Mouse (Mus musculus) spleen, adult 18-20 months (tissue): ENCODE data around the gene Oser1.
"Not testable (repeated sequence)": the region's sequence is repeated elsewhere in the genome, so short reads cannot be mapped to it uniquely, and the experiment has no call there.

Experiments
- DNase-seq, 2 experiments: peaks; one replicate each; pipeline ENCODE4 v3.0.0; 2022; ENCODE audit warnings: mixed read lengths in 2 of 2

Oser1 gene

DNA sequence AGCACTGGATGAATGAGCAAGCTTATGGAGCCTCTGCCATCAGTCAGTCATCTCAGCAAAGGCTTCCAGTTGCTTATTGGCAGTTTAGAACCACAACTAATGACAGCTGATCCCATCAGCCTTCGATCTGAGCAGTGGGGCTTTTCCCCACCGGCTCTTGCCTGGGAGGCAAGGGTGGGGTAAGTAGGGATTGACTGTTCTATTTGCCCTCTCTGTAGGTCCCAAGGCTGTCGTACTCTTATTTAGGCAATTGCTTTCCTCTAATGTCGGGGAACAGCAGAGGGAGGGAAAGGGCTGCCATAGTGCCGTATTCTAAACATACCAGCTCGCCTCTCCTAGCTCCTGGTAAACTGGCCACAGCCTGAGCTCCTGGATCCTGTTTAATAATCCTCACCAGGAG, at the start of gene Oser1:
Oser1 (minus strand) TSS at position 101 of the 400 bp plus-strand sequence.
- no peak for DNase-seq

DNA sequence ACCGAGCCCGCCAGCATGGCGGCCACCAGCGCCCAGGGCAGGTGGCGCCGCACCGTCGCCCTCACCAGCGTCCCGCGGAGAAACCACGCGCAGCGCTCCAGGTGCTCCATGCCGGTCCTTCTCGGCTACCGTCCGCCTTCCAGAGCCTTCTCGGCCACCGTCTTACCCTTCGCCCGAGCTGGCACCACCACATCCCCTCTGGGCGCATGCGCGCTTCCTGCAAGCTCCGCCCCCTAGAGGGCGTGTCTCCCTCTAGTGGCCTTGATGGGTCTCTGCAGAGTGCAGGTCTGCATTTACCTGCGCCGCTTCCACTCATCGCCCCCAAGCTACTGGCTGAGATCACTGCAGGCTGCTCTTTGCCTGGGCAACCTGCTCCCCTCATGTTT, 48.0 kb upstream of the Oser1 start, which contains the start of gene Fitm2:
Fitm2 (minus strand) TSS at position 164 of the 386 bp plus-strand sequence.
- peak; percentile 89 to 94 for DNase-seq

DNA sequence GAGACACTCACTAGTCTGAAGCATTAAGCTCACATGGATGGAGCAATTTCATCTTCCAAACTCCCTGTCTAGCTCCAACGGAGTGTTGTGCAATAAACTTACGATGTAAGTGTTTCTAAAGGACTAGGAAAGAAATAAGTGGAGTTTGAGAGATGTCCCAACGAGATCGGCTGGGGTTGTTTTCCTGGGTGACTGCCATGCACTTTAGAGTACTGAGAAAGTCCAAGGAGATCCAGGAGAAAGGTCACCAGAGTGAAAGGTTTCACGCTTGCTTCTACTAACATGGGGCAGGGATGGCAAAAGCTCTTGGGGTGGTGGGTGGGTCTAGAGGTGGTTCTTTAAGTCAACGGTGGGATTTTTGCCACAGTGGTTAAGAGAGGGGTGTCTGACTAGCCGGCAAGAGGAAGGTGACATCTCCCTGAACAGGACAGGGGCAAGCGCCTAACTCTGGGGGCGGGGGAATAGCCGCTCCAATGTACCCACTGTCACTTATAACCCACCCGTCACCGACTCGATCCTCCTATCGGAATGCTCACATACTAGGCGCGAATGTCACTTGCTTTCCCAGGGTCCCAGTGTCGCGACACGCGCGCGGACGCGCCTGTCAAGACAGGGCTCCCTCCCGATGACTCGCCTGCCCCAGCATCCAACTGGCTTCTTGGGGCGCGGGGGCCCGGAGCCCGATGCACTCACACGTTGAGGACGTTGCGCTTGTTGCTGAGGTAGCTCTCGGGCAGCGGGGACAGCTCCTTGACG, 47.4 kb upstream of the Oser1 start:
- no peak for DNase-seq

DNA sequence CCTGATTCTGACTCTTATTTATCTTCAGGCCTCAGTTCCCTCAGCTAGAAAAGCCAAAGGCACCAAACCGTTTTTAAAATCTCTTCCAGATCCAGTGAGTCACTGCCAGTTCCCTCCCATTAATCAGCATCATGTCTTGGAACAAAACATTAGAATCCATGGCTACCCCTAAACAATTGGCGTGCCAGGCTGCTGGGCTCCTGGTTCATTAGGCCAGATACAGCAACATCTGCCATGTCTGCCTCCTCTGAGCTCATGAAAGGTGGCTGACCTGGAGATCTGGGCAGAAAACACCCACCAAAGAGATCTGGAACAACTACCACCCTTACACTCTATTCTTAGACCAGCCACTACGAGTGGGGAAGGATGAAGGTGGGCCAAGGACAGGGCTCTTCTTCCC, 46.6 kb upstream of the Oser1 start:
- DNase-seq: no peak

DNA sequence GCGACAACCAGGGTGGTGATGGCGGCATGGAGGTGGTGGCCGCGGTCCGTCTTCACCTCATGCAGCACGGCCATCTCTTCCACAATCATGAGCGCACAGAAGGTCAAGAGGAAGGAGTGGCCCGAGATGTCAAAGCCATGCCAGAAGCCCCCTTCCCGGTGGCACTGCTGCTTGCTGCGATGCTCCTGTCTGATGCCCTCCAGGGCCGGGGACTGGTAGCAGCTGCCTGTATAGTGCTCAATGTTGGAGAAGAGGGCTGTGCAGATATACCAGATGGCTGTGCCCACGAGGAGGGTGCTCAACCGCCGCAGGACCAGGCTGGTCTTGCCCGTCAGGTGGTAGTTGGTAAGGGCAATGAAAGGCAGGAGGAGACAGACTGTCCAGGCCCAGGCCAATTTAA, 45.2 kb upstream of the Oser1 start:
- no peak for DNase-seq

DNA sequence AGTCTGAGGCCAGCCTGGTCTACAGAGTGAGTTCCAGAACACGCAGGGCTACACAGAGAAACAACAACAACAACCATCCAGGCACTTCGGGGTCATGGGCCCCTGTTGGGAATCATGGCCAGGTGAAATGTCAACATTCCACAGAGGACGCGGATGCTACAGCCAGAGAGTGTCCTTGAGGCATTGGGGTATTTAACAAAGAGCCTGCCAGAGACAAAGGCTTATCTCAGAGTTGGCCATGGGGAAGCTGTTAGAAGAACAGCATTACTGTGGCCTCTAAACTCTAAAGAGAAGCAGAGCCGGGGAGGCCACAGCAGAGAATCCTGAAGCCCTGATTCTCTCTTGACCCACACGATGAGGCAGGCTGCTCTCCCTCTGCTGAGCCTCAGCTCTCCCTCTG, 44.4 kb upstream of the Oser1 start:
- DNase-seq: no peak

DNA sequence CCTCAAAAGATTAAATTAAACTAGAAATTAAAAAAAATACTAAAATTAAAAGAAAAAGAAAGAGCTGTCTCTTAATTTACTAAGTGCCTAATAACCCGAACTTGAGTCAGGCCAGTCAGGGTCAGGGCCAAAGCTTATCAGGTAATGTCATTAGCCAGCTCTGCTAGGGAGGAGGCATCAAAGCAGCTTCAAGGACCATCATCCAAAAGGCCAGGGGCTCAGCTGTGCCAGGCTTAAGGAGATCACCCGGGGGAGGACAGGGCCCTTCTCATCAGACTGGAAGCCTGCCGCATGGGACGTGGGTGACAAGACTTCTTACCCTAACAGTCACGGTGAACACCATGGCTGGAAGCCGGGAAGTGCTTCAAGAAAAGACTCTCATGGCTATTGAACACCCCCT, 43.1 kb upstream of the Oser1 start:
- DNase-seq: no peak

DNA sequence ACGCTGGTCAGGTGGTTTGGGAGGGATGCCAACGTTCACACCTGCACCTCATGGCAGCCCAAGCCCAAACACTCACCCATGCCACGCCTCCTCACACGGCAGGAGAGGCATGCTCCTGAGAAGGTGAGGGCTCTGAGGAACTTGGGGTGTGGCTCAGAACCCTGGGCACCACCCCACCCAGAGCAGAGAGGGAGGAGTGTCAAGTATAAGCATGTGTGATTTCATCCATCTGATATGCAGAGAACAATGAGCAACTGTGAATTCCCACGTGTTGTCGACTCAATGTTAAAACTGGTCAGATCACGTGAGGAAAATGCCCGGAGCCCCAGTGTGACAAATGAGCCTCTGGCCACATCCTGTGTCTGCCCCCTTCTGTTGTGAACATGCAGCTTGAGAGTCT, 42.3 kb upstream of the Oser1 start:
- no peak for DNase-seq

DNA sequence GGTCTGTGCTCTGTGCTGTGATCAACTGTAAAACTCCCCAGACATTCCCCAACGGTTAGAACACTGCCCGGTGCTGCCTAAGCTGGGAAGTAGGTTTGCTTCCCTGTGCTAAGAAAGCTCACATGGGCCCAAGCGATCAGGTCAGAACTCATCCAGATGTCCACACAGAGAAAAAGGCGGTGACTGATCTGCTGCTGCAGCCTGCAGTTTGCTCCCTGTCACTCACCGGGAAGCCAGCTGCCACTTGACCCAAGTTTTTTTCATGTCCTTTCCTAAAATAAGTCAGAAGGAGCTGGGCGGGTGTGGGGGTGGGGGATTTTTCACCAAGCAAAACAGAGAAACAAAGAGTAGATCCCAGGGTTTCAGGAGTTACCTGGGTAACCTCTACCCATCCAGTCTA, 40.1 kb upstream of the Oser1 start:
- DNase-seq: no peak

DNA sequence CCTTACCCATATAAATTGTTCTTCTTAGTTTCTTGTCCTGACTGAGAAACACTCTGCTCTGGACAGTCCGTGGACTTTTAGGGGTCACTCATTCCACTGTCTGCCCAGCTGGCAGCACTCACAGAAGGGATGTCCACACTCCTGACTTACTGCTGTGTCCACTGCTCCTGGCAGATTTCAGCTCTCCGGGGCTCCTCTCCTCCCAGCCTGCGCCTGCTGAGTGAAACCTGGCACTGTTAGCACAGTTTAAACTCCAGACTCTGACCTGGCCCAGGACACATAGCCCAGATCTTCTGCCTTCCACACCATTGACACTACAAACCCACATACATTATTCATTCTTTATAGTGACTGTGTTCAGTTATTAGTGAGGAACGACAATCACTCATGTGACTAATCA, 39.5 kb upstream of the Oser1 start:
- no peak for DNase-seq

DNA sequence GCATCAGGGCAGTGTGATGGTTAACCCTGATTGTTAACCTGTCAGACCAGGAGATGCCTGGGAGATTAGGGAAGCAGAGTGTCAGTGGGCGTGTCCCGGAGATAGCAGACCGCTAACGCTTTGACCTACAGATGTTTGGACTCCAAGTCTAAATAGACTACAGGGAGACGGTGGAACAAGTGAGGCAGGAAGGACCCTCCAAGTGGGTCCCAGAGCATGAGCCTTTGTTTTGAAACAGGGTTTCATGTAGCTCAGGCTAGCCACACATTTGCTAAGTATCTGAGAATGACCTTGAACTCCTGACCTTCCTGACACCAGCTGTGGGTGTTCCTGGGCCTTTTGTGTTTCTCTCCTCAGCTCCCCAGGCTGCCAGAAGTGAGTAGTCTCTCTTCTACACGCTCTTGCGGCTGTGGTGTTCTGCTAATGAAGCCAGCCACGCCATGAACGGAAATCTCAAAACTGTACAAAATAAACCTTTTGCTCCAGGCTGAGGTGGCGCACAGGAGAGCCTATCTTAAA, 38.8 kb upstream of the Oser1 start:
- DNase-seq: no peak

DNA sequence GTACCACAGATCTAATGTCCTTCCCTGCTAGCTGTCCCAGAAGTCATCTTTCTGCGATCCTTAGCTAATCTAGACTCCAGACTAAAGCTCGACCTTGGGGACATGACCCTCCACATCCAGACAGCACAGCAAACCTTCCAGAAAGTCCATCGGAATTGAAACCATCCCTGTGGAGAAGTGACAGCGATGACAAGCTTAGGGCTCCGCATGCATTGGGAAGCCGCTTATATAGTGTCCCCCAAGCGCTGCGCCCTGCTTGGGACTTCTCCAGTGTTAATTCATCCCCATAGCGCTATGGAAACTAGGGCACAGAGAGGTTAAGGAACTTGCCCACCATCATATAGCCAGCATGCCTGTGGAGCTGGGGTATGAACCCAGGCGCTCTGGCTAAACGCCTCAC, 38.3 kb upstream of the Oser1 start:
- DNase-seq: no peak

DNA sequence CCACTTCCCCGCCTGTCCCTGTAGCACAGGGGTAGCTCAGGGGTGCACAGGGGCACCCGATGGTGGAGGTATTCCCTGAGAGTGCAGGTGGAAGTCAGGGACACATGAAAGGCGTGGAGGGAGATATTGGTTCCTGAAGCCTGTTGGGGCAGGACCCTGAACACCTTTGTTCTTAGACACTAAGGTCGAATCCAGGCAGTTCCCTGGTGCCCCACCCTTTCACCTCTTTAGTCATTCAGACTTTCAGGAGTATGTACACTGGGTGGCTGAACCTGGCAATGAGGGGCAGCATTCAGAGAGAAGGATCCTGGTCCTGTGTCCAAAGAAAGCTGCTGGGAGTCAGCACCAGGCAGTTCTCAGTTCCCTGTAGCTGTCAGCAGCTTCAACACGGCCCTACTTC, 37.9 kb upstream of the Oser1 start:
- no peak for DNase-seq

DNA sequence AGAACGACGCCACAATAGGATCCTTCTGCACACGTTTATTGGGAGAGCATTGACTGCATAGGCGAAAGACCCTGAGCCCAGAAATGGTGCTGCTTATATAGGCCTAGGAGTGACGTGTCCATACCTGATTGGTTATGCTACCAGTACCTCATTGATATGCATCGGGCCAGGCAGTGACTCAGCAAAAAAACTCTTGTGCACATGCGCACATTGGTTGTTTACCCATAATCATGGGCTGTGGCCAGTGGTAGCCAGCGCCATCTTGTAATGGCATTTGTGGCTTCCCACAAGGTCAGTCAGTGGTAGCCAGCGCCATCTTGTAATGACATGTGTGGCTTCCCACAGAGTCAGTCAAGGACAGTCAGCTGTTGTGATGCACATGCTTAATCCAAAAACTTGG, 36.8 kb upstream of the Oser1 start:
- DNase-seq: not testable (repeated sequence)

DNA sequence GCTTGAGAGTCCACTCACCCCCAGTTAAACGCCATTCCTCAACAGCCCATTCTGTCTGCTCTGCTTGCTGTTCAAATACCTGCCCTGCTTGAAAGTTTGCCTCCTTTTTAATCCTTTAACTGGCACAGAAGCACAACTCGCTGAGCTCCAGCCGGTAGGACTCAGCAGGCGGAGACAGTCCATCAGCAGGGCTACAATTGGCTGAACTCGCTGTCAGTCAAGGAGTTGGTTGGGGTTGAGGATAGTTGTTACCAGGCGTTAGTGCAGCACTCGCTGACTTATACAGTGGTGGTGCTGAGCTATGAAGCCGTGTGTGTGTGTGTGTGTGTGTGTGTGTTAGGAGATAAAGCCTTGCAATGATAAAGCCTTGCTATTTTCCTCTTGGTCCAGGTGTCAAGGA, 36.1 kb upstream of the Oser1 start:
- DNase-seq: no peak

DNA sequence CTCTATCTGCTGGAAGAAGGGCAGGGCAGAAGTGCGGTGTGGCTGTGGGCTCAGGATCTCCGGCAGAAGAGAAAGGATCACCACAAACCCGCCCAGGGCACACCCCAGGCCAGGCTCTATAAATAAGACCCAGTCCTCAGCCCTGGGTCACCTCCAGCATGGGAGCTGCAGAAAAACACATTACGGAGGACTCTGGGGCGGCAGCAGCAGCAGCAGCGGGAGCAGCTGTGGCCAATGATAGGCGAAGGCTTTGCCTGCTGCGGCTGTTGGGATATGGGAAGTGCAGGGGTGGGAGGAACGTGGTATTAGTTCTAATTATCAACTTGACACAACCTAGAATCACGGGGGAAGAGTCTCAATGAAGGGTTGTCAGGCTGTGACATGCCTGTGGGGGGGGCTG, 34.9 kb upstream of the Oser1 start:
- no peak for DNase-seq

DNA sequence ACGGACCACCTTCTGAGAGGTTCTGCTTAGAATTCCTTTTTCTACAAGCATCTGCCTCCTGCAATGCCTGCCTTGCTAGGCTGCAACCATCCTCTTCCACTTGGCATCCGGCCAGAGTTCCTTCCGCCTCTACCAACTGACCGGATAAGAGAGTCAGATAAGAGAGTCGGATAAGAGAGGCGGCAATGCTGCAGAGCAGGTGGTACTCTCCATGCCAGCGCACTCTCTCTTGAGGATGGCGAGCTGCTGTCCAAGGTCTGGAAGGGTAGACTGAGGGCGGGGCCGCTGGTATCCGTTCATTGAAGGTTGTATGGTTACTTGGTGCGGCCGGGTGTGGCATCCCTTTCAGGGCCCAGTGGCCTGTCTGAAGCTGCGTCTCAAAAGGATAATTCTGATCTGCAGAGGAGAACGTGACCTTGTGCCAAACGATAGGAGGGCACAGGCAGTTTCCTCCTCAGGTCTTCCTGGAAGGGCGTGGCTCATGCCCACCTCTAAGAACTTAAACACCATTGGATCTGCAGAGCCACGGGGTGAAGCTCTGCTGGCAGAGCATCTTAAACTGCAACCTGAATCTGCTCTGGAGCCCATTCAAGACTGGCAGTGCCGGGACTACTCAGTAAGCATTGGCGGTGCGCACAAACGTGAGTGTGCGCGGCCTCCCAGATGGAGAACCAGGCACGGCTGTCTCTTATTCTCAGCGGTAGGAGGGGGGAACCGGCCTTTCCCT, 34.2 kb upstream of the Oser1 start:
- DNase-seq: no peak

DNA sequence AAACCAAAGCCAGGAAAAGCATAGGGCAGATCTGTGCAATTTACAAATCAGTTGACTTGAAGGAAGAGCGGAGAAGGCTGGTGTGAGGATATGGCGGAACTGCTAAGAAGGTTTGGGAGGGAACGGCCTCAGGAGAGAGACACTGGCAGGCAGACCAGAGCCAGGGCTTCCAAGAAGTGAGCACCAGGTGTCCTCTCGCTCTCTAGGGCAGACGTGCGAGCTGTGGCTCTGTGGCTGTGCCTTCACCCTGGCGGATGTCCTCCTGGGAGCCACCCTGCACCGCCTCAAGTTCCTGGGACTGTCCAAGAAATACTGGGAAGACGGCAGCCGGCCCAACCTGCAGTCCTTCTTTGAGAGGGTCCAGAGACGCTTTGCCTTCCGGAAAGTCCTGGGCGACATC, 28.9 kb upstream of the Oser1 start:
- DNase-seq: no peak

DNA sequence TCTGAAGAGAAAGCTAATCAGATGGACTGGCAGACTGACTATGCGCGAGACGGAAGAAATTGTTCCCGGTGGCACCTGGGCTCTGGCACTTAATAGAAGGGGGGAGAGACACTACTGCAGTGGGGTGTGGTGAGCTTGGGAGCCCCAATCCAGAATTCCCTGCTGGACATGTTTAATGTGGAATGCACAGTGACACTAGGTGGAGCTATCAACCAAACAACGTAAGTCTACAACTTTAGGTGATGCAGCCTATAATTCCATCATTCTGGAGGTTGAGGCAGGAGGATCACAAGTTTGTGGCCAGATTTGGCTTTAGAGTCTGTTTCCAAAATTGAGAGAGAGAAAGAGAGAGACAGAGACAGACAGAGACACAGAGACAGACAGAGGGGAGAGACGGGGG, 28.2 kb upstream of the Oser1 start:
- no peak for DNase-seq

DNA sequence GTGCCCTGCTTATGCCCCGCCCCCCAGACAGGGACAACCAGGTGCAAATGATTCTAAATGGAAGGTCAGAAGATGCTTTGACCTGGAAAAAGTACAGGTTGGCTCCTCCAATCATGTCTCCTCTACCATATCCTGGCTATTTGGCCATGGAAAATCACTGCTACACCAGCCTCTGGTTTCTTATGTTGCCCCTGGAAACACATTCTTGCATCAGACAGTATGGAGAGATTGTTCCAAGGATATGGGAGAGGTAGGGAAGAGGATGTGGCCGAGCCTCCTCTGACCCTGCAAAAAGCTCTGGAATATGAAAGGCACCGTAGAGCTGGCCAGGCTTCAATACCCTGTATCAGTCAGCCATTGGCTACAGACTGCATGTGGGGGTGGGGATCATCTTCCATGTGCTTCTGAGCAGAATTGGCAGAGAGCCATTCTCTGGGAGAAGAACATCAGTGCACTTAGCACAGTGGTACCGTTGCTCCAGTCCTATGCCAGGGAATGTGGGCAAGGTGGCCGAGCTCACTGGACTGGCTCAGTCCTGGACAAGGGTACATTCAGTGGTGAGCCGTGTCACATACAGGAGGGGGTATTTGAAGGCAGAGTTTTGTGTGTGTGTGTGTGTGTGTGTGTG, 26.3 kb upstream of the Oser1 start:
- no peak for DNase-seq

DNA sequence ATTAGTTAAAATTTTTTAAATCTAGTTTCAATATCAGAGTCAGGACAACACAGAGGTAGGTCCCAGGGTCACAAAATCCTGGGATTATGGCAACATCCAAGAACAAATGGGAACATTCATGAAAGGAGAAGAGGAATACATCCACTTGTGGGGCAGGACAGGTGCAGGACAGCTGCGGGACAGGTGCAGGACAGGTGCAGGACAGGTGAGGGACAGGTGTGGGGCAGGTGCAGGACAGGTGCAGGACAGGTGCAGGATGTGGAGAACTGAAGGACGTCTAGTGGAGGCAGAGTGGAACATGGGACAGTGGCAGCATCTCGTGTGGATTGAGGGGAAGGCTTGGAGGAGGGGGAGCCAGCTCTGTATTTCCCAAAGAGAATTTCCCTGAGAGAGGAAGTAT, 24.8 kb upstream of the Oser1 start:
- no peak for DNase-seq

DNA sequence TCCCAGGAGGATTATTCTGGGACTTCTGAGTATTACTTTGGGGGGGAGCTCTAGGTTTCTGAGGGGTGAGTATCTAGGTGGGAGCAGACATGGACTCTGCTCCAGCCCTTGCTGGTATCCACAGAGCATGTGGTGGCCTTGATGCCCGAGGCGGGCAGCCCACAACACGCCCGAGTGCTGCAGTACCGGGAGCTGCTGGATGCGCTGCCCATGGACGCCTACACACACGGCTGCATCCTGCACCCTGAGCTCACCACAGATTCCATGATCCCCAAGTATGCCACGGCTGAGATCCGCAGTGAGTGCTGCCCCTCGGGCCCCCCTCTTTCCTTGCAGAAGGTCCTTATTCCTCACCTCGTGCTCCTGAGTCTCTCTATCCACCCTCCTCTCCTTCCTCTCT, 22.9 kb upstream of the Oser1 start:
- no peak for DNase-seq

DNA sequence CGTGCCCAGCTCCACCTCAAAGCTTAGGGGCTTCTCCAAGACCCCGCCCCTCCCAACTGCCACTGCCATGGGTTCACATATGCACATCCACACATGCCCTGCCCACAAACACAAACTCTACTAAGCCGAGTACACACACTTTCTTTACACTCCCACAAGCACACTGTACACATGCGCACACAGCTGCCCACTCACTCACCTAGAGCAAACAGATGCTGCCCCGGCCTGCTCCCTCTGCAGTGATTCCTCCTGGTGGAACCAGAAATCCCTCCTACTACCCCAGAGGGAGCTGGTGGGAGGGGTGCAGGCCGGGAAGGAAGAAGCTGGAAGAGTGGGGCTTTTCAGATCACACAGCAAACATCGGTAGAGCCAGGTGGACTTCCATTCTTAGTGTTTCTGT, 19.5 kb upstream of the Oser1 start:
- DNase-seq: no peak

DNA sequence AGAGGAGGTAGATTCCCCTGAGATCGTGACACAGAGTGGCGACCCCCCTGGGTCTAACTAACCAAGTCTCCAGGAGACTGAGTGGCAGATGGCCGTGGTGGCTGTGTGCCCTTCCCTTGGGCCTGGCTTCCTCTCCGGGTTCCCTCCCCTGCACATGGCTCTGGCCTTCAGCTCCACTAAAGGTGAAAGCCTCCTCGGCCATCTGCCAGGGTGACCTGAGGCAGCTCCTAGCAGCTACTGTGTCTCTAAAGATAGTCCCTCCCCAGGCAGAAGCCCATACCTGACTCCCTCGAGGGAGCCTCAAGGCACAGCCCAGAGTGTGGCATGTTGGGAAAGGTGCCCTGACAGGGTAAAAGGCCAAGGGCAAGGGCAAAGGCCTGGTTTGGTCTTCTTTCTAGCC, 19.0 kb upstream of the Oser1 start:
- no peak for DNase-seq
